Mouse (Mus musculus) lung, postnatal 25 days (tissue): ENCODE data around the gene Chchd10.
A peak's percentile ranks its signal among the peaks of the same experiment; 100 is the strongest.

ENCODE experiments used
- DNase-seq: peaks from one replicate; pipeline ENCODE4 v3.0.0; 2022; ENCODE audit warnings: low spot score

Chchd10 gene

DNA sequence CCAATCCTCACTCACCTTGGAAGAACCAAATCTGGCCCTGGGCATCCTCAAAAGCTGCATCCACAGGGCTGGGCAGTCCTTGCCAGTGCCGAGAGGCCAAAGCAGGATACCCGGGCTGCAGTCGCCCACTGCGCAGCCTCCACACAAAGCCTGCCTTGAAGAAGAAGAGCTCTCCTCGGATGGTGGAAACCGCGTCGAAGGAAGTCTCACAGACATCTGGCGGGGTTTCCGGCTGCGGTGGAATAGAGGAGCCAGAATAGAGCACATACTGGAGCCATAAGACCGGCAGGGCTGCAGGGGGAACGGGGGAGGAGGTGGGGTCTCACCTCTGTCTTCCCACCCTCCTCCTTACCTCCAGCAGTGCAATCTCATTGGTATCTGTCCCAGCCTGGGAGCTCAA is 6.5 kb upstream of the Chchd10 start:
- no peak for DNase-seq

DNA sequence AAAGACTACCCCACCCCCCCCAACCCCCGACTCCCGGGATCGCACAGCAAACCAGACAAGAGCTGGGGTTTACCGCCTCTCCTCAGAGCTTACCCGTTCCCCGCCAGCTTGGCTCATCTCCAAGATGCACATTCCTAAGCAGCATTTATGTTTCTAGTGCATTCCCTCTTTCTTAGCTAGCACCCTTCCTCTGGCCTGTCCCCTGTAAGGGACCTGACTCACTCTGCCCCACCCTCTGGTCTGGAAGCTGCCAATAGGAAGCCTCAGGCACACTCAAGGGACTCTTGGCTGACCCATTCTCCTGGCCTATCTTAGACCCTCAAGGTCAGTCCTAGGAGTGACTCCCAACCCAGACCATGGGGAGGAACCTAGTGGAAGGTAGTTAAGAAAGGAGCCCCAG is 2.6 kb upstream of the Chchd10 start:
- DNase-seq: no peak

DNA sequence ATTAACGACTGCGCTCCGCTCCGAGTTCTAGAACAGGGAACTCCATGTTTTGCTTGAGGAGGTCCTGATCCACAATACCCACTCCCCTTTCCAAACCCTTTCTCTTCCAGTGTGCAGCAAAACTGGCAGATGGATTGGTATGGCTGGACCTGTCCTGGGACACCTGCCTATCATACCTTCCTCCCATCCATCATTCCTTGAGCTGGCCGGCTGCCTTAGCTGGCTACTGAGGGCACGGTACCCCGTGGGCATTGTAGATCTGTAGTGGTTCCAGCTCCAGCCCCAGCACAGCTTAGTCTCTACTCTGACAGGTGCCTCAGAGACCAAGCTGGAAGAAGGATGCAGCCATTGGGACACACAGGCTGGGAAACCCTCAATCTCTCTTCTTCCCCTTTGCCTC is 1.6 kb upstream of the Chchd10 start:
- no peak for DNase-seq

DNA sequence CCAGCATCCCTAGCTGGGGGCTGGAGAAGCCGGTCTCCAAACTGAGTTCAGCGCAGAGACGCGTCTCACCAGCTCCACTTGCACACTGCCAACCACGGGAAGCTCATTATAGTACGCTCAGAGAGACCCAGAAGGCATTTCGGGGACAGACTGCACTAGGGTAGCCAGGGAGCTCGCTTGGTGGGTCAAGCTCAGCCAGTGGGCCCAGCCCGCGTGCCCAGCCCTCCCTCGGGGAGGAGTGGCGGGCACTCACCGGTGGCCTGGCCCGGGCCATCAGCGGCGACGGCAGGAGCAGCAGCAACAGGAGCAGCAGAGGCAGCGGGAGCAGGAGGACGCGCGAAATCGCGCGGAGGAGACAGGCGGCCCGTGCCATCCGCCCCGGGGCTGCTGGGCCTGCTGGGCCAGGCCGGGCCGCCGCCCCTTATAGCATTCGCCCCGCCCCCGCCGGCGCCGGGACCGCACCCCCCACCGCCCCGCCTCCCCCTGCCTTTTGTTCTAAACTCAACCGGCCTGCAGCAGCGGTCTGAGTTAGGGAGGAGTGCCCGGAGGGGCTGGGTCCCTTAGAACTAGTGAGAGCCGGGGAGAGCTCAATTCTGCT is 750 bp upstream of the Chchd10 start:
- no peak for DNase-seq

DNA sequence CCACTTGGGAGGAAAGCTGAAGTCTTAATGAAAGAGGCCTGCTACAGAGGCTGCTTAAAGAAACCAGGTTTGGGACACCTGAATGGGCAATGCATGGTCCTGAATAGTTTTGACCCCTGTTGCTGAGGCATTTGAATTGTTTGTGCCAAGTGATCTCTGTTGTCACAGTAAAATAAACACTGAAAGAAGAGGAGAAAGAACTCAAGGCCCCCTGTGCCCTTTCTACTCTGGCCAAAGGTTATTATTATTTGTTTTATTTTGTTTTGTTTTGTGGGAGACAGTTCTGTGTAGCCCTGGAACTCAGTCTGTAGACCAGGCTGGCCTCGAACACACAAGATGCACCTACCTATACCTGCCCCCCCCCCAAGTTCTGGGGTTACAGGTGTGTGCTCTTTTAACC is 2.1 kb downstream of the Chchd10 start:
- no peak for DNase-seq

DNA sequence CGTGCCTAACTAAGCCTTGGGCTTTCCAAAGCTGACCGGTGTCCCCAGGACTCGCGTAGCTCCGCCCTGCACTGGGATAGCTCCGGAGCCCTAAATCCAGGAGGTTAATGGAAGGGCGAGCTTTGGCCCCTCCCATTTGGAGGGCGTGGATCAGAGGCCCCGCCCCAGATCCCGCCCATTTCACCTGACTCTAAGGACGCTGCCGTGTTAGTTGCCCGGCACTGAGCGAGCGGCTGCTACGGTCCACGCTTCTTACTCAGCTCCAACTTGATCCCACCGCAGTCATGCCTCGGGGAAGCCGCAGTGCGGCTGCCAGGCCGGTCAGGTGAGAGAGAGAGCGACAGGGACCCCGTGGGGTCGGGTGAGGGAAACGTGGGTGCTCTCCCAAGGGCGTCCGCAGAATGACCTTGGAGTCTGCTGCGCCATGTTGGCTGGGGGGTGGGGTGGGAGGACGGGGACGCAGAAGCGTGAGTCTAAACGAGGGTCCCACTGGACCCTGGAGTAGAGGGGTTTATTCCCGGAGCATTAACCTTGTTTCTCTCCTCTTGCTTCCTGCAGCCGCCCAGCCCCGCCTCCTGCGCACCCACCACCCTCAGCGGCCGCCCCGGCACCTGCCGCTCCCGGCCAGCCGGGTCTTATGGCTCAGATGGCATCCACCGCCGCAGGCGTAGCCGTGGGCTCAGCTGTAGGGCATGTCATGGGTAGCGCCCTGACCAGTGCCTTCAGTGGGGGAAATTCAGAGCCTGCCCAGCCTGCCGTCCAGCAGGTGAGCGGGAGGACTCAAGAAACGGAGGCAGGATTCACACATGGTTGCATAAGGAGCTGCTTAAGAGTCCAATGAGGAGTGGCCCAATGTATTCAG is 3.0 kb downstream of the Chchd10 start, which contains the start of gene Mmp11:
Mmp11 (minus strand) TSS at position 817 of the 862 bp plus-strand sequence.
- DNase-seq: peak; percentile 73

DNA sequence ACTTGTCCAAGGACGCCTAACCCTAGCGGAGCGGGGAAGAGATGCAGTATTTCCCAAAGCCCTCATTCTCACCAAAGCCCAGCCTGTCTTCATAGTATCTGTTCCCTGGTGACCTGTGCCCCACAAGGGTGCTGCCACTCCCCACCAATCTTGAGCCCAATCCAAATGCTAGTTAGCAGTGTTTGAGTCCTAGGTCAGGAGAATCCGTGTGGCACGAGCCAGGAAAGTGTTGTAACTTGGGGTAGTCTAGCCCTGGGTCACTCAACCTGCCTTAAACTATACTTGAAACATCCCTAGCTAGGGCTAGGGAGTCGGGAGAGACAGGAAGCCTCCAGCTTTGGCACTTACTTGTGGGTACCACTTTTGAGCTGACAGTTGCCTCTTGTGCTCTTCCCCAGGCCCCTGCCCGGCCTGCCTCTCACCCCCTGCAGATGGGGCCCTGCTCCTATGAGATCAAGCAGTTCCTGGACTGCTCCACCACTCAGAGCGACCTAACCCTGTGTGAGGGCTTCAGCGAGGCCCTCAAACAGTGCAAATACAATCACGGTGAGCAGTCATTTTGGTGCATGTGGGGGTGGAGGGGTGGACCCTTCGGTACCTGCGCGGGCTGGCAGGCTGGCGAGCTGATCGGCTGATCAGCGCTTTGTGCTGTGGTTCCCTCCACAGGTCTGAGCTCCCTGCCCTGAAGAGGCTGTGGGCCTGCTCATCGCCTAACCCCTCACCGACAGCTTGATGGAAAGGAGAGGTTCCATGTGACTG is 4.2 kb downstream of the Chchd10 start:
- DNase-seq: no peak

DNA sequence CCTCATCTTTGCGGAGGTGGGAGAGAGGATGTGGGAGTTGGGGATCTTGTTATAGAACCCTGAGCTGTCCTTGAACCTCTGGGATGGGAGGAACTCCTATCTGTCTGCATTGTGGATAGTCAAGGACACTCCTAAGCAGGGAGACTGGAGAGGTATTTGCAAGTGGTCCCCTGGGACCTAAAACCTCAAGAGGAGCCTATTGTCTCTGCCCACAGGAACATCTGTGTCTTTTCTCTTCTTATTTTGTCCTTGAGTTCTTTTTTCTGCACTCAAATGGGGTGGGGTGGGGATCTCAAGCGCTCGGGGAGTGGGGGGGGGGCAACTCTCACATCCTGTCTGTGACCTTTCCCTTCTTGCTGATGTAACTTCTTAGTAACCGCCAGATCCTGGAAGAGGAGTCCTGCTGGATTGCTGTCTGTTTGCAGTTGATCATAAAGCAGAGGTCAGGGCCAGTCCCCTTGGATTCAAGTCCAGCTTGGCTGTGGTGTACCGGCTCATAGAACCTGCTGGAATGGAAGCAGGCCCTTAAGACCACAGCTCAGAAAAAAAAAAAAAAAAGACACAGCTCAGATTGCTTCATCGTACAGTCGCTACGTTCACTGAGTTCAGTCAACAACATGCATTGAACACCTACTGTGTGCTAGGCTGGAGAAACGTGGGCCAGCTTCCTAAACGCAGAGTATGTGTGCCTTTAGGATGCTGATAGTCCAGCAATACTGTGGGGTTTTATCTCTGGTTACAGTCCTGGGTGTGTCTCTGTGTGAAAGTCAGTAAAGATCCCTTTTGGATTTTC is 5.1 kb downstream of the Chchd10 start:
- DNase-seq: no peak

DNA sequence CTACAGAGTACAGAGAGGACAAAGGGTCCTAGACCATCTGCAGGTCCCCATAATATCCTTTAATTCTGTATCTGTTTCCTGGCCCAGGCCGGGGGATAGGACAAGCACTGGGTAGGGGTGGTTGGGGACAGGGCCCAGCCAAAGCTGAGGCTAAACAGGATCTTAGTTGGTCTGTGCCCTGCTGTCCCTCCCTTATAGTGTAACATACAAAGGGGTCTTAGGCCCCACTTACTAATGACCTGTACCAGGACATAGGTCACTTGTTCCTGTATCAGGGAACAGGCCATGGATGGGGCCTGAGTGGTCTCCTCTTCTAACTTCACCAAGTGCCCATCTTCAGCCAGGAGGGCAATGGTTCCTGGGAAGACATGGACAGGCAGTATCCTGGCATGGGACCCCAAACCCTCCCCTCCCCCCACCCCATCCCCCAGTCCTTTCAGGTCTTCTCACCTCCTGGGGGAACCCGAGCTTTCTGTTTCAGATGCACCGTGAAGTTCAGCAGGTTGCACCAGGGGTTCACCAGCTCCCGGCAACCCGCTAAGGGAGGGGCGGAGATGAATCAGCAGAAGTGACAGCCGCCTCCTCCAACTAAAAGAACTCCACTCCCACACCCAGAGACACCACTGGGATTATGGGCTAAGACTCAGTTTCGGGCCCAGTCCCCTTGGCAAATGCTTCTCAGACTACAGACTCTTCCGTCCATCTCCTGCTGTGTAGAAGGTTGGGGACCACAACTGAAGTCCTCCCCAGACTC is 6.7 kb downstream of the Chchd10 start:
- DNase-seq: no peak

DNA sequence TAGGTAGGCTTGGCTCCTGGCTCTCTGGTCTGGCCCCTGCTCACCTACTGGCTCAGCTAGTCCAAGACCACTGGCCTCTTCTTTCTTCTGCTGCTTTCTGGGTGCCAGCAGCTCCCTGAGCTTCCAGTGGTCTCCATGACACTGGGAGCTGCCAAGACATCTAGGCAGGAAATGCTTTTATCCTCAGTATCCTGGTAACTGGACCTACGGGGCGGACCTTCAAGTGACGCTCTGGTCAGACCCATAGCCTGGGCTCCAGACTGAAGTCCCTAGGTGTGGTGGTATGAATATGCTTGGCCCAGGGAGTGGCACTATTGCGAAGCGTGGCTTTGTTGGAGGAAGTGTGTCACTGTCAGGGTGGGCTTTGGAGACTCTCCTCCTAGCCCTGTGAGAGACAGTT is 7.6 kb downstream of the Chchd10 start, which contains the start of gene Gm867:
Gm867 (minus strand) TSS at position 153 of the 400 bp plus-strand sequence.
- no peak for DNase-seq

DNA sequence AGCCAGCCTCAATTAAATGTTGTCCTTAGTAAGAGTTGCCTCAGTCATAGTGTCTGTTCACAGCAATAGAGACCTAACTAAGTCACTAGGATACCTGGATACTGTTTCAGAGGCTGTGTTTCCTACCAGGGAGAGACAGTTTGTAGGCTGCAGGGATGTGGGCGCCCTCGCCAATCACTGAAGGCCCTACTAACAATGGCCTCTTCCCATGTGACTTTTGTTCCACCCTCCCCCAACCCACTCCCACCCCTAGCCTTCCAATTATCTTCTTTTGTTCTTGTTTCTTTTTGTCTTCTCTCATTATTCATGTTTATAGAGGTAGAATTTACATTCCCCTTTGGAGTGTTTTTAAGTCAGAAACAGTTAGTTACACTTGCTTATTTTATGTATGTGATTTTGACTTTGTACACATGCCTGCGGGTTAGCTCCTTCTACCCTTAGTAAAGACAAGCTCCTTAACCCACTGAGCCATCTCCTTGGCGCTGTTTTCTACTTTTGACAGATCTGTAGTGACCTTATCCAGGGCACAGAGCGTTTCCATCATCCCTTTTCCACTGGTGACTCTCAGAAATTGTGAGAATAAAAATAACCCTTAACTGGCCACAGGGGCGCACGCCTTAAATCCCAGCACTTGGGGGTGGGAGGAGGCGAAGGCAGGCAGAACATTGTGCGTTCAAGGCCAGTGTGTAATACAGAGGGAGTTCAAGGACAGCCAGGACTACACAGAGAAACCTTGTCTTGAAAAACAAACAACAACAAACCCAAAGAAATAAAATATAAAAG is 8.3 kb downstream of the Chchd10 start:
- no peak for DNase-seq

DNA sequence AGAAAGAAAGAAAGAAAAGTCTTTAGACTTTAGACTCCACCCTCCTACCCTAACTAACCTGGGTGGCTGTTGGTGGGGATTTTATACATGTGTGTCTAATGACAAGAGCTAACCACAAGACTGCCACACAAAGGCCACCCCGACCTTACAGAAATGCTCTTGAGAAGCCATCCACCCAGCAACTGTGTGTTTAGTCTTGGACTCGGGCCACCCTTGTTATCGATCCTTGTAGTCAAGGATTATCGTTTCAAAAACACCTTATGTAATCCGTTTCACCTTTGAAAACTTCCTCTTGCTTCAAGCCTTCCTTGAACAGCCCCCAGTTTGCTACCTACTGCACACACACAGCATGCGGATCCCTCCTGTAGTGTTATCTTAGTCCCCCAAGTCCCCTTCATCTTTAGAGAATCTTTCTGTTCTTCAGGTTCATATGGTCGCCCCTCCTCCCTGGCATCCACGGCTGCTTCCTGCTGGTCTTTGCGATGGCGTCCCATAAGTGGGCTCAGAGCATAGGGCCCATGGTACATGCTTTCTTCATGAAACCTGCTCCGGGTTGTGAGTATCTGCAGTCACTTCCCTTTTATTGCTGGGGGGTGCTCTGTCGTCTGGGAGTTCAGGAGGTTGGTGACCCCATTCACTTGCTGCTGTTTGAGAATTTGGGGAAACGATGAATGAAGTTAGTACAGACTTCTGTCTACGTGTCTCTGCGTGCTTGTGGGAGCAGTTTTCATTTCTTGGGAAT is 10.0 kb downstream of the Chchd10 start, which contains the start of gene Vpreb3:
Vpreb3 (plus strand) TSS at position 322 of the 742 bp plus-strand sequence.
- no peak for DNase-seq

DNA sequence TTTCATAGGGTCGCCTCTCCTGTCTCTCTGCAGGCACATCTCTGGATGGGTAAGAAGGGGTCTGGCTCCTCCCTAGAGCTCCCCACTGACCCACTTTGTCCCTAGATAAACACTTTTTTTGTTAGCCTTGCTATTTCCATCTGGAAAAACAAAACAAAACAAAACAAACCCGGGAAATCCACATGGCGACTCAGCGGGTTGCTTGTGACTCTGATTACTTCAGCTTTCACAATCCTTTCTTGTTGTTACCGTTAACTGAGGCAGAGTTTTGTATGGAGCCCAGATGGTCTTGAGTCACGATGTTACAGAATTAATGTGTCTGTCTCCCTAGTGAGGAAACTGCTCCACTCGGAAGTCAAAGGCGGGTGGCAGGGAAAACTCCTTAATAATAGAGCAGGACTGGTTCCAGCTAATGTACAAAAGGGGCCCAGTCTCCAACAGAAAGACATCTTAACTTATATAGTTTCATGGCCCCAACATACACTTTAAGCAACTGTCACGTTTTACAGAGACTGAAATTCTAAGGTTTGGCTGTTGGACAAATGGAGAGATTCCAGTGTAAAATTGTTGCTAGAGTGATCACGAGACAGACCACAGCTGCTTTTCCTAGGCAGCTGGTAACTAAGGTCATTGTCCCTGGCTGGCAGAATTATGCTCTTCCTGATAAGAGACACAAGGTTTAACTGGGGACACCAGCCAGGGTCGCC is 11.3 kb downstream of the Chchd10 start:
- DNase-seq: no peak

DNA sequence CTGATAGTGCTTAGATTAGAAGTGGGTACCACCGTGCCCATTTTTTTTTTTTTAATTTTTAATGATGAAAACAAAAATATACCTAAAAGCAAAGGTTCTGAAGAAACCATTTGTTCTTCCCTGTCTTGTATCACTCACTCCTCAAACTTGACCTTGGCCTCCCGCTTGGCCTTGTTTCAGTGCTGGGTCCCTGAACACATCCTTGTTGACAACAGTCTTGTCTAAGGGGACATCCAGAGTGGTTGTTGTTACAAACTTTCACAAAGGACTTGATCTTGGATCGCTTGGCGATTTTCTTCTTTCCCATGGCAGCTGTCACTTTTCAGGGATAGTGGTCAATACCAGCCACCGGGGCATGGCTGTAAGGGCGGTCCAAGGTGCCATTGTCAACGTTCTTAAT is 12.3 kb downstream of the Chchd10 start:
- DNase-seq: no peak

DNA sequence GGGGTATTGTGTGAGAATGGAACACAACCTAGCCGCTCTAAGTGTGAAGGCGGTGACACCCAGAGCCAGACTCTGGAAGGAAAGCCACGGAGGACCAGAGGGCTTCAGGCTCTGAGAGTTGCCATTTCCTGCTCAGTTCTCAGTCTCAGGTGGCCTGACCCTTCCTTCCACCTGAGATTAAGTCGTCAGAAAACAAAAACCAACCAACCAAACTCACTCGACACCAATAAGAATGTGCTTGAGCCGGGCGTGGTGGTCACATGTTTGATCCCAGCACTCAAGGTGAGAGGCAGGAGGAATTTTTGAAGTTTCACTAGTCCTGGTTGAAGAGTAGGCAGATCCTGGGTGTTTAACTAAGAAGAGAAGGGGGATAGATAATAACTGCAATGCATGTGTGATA is 13.0 kb downstream of the Chchd10 start:
- DNase-seq: peak; percentile 84

DNA sequence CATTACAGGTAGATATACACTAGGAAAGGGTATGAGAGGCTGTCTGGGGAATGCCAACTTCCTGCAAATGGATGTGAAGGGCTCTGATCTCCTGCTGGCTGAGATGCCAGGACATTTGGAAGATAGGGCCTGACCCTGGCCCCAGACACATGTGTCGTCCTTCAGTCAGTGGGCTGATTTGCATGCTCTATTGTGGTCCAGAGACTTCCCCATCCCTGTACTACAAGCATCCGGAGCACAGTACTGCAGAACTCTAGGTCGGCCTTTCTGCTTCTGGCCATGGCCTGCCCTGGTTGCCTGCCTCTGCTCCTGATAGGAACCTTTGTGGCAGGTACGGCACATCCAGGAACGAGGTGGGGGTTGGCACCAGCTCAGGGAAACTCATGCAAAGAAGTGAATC is 15.1 kb downstream of the Chchd10 start:
- DNase-seq: no peak

DNA sequence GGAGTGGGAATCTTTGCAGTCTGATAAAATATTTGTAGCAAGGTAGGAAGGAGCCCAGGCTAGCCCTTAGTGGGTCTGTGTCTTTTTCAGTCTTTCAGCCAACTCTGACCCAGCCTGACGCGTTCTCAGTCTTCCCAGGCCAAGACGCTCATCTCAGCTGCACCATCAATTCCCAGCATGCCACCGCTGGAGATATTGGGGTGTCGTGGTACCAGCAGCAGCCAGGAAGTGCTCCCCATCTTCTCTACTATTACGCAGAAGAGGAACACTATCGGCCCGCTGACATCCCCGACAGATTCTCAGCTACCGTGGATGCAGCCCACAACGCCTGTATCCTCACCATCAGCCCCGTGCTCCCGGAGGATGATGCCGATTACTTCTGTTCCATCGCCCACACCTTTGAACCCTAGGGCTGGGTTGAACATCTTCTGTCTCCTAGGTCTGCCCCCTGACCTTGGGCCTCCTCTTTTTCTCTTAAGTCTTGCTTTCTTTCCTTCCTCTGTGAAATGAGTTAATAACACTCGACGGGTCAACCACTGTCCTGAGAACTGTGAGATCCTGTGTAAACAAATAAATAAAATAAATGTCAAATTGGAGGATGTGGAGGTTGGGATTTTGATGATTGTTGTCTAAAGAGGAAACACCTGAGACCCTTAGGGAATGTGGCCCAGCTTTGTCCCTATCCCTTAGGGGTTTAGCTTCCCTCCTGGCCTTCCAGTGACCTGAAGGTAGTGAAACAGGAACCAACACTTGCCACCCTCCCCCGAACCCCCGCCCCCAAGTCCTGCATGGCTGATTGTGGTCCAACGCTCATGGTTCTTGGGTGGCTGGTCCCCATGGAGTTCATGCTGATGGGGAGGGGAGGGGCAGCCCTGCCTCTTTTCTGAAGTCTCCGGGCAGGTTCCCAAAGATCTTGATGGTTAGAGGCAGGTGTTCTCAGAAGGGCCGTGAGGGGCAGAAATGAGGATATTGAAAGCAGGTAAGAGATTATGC is 16.4 kb downstream of the Chchd10 start:
- DNase-seq: no peak

DNA sequence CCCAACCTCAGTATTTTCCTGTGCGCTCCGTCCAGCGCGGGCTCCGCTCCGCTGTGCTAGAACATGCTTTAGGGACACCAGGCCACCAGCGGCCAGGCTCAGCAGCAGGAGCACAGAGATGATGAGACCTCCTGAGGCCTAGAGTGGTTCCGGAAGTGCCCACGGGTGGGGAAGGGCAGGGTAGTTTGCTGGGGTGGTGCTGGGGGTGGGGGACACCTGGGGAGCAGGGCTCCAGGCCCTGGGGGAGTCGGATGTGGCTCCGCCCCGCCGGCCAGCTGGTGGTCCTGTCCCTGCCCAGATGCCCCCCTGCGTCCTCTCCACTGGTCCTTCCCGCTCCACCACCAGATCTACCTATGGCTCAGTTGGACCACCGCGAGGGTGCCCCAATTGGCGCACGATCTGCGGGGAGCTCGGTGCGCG is 17.9 kb downstream of the Chchd10 start:
- DNase-seq: no peak
